Mouse (Mus musculus) right cerebral cortex, adult 18-20 months (tissue): ENCODE measurements around the gene Saa4.
"Not testable (repeated sequence)": the region's sequence is repeated elsewhere in the genome, so short reads cannot be mapped to it uniquely, and the experiment has no call there.

Source experiments
- DNase-seq: peaks from one replicate; pipeline ENCODE4 v3.0.0; 2022; ENCODE audit warnings: mixed read lengths

The Saa4 gene

DNA sequence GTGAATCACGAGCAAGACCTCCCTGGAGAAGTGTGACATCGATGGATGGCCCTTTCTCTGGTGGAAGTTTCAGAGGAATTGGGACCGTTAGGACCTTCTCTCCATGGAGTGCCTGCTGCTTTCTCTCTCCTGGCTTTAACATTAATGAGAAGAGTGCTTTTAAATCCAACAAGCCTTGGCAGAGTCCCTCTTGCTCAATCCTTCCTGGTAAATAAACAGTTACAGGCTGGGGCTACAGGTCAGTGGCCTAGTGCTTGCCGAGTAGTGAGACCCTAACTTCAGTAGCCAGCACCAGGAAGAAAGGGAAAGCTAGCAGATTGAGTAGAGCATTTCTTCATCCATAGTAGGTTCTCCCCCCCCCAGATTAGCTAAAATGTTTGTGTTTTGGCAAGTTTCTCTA is at the start of gene Saa4:
TSS of gene Saa4 (minus strand) at position 146 of the 400 bp plus-strand sequence.
- no peak for DNase-seq

GRCm38 (mm10) chr7:46770706-46771105 is 38.3 kb upstream of the Saa4 start:
- DNase-seq = peak; percentile 22

GRCm38 (mm10) chr7:46768451-46768850 is 36.0 kb upstream of the Saa4 start:
- DNase-seq = no peak

DNA sequence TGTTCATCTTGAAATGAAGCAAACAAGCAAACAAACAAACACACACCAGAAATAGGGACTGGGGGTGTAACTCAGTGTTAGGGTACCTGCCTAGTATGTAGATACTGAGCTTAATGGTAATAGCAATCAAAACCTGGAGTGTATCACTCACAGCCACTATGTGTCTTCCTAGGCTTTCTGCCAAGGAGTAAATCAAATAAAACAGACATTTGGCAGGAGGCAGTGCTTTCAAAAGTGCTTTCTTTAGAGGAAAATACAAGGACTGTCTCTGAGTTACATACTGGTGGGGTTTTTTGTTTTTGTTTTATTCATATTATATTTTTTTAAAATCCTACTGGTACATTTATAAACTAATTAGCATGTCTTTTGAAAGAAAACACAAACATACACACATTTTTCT is 35.0 kb upstream of the Saa4 start:
- DNase-seq = no peak

- DNase-seq = no peak
Measured at GRCm38 (mm10) chr7:46764672-46765071, 32.3 kb upstream of the Saa4 start.

GRCm38 (mm10) chr7:46762601-46763000 is 30.2 kb upstream of the Saa4 start:
- no peak for DNase-seq

- DNase-seq = no peak
Measured at GRCm38 (mm10) chr7:46761049-46761795, 28.8 kb upstream of the Saa4 start.

DNA sequence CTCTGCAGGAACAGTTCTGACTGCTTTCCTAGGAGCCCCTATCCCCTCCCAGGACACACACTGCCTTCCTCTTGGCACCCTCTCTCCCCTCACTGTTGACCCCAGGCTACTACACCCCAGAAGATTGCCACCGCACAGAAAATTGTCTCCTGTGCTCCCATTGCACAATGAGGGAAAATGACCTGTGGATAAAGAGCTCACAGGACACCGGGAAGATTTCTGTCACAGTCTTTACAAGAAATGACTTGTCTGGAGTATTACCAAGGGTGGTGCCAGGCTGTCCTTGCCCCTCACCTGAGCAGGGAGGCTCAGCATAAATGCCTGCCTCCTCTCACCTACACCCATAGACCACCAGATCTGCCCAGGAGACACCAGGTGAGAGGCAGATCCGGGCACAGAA is 19.1 kb upstream of the Saa4 start, which contains the start of gene Saa2:
TSS of gene Saa2 (plus strand) at position 301 of the 400 bp plus-strand sequence.
- no peak for DNase-seq

GRCm38 (mm10) chr7:46748459-46748858 is 16.1 kb upstream of the Saa4 start:
- no peak for DNase-seq

- no peak for DNase-seq
Measured at GRCm38 (mm10) chr7:46746381-46746780, 14.0 kb upstream of the Saa4 start.

- no peak for DNase-seq
Measured at GRCm38 (mm10) chr7:46745816-46746215, 13.4 kb upstream of the Saa4 start.

GRCm38 (mm10) chr7:46742880-46743279 is 10.5 kb upstream of the Saa4 start, which contains the start of gene Saa1:
Gene Saa1, minus strand, starts transcription at chr7:46742980.
- not testable (repeated sequence) for DNase-seq

GRCm38 (mm10) chr7:46740041-46740440 is 7.6 kb upstream of the Saa4 start:
- not testable (repeated sequence) for DNase-seq

- no peak for DNase-seq
Measured at GRCm38 (mm10) chr7:46738561-46739460, 6.4 kb upstream of the Saa4 start.

DNA sequence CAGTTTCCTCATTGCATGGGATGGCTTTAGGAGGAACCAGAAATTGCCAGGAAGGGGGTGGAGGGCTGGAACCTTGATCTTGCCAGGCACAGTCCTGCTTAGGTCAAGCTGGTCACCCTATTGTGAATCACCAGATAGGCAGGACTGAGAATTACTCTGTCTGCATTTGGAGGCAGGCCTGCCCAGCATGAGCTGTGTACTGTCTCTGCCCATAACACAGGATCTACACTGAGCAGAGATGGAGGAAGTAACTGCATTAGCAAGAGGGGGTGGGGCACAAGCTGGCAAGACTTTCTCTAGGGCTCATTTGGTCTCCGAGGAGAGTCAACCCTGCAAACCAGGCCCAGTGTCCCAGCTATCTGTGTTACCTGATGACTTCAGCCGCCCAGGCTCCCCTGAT is 2.6 kb upstream of the Saa4 start:
- DNase-seq = no peak

DNA sequence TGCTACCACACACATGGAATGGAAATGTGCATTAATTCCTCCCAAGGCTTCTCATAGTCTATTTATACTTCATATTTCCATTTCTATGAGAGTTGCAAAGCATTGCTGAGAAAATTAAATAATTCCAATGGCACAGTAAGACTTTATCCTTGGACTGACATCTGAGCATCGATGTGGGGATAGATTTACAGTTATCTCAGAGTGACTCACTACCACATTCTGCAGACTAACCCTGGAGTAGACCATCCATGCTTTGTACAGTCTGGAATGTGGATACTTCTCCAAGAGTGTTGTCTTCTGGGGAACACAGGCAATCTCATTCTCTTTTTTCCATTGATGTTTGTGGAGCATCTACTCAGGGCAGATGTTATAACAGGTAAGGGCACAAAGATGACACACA is 4.8 kb downstream of the Saa4 start:
- DNase-seq = no peak

GRCm38 (mm10) chr7:46724396-46724795 is 8.0 kb downstream of the Saa4 start:
- DNase-seq = peak; percentile 39

- no peak for DNase-seq
Measured at GRCm38 (mm10) chr7:46723849-46724248, 8.6 kb downstream of the Saa4 start.

- DNase-seq = no peak
Measured at GRCm38 (mm10) chr7:46723354-46723753, 9.0 kb downstream of the Saa4 start.

DNA sequence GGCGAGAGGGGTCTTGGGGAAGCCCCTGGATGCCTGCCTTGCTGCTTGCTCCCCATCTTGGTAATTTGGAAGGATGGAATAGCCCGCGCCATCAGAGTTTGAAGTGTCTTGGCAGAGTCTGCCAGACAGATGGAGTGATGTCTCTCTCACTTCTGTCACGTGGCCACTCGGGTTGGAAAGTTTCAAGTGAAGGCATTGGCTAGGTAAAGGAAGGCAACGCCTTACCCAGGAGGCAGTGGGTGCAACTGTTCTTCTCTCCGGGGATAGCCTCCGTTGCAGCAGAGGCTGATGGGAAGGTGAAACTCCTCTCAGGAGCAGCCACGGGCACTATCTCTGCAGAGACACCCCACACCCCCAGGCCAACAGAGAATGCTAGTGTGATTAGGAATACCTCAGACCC is 11.9 kb downstream of the Saa4 start:
- no peak for DNase-seq

GRCm38 (mm10) chr7:46719526-46719925 is 12.9 kb downstream of the Saa4 start:
- DNase-seq = no peak

DNA sequence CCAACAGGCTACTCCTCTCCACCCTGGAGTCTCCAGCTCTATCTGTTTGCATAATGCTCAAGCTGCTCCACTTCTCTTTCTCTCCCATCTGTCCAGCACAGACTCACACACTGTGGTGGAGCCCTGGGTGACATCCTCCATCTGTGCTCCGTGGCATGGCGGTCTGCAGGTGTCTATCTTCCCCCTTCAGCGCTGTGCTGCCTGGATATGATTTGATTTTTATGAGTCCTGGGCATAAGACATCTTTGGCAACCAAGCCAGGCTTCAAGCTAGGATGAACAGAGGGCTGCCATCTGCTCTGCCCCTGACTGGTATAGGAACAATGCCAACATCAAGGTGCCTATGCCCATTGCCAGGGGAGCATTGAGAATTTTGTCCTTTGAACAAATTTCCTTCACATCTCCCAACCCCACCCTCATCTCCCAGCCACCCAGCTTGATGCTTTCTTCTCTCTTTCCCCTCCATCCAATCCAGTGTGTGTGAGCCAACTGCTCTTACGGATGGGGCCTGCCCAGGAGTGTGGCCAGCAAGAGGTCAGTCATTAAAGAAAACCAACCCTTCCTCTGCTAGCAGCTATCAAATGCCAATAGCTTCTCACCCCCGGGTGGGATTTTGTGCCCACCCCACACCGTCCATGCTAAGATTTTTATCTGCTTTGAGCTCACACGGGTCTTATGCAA is 13.7 kb downstream of the Saa4 start:
- no peak for DNase-seq

GRCm38 (mm10) chr7:46716897-46717296 is 15.5 kb downstream of the Saa4 start:
- DNase-seq = peak; percentile 21
